Mouse (Mus musculus) G1E-ER4 (cell line): Measurements from ENCODE around the gene Pik3r4. TPM values are rescaled to one million over a fixed set of nuclear protein-coding genes. Genes with fewer than 3 reads are reported as not detected.

ENCODE experiments used
- GATA1 ChIP-seq: IDR thresholded peaks from one replicate; pipeline ENCODE4 v1.8.0; 2012; ENCODE audit warnings: low read length, inconsistent platforms
- polyA plus RNA-seq: library from polyadenylated mRNA; stranded (reverse); fragments of >175 nt; gene quantifications from 2 replicates; pipeline ENCODE4 v1.2.3, GENCODE M21; 2012

The Pik3r4 gene
- 6.8 and 8.8 TPM in 2 replicates for polyA plus RNA-seq

DNA sequence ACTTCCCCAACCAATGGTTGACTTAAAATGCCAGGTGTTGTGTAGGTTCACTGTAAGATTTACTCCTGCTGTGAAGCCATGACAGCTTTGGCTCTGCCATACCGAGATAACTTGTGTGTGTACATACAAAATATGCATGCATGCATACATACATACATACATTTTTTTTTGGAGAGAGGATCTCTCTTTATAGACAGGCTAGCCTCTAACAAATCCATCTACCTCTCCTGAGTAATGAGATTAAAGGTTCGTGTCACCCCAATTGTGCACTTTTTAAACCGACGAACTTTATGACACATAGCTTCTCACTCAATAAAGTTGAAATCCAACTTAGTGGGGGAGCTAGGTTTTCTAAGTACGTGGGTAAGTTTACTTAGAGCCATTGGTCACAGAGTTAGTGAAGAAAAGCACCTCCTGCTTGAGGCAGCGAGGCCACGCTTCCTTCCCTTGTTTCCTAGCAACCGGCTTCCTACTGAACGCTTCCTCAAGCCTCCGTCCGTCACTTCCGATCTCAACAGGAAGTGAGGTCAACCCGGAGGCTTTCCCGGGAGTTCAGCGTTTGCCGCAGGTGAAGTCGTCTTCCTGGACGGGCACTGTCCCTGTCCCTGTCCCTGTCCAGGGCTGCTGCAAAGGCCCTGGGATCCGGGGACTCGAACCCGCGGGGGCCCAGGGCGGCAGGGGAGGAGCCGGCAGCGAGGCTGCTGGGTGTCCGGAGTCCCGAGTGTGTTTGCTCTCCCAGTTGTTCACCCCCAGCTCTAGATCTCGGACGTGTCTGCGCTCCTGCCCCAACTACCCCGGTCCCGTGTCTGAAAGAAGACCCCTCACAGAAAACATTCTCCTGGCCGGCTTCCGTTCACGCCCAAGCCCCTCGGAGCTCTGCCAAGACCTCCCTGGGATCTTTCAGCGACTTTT is at the start of gene Pik3r4:
Gene Pik3r4, plus strand, starts transcription at position 519 of the 912 bp plus-strand sequence.
- no peak for TF ChIP-seq GATA1

DNA sequence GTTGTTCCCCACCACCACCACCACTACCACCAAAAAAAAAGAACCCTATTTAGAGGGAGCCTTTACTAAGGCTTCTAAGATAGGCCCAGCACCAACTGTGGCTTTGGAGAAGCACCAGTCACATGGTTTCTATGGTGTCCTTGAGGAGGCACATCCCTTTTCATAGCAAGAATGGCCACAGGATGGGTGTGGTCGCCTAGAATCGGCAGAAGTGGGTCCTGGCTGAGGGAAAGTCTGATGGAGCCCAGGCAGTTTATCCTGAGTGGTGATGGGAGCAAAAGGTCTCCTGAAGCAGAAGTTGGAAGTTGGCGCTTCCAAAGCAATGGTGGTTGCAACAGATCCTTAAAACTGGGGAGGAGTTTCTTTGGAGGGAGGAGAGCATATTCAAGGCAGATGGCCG is 43.9 kb upstream of the Pik3r4 start:
- TF ChIP-seq GATA1, result no peak

DNA sequence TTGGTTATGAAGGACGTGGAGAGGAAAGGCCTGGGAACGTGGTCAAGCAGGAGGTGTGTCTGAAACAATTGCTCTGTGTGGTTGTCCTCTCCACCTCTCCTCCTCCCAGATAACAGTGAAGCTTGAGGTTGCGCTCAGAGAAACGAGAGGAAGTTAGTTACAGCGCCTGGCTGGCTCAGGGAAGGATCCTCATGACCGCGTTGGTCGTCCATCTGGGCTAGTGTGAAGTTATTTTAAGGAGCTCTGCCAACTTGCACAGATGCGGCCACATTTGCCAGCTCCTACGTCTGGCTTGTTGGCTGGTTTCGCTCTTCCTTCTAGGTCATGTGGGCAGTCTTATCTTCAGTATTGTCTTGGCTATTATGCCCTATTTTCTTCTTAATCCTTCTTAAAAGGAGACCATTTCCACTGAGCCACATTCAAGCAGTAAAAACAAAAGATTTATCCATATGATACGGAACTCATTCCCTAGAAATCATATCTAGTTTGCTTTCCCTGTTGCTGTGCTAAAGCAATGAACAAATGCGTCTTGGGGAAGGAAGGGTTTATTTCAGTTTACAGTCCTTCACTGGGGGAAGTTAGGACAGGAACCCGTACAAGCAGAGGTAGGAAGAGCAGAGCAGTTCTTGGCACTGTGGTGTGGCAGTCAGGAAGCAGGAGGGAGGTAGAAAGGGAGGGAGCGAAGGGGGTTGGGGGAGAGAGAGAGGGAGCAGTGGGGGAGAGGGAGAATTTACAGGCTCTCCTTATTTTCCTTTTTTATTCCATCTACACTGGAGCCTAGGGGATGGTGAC is 30.6 kb upstream of the Pik3r4 start:
- no peak for TF ChIP-seq GATA1

DNA sequence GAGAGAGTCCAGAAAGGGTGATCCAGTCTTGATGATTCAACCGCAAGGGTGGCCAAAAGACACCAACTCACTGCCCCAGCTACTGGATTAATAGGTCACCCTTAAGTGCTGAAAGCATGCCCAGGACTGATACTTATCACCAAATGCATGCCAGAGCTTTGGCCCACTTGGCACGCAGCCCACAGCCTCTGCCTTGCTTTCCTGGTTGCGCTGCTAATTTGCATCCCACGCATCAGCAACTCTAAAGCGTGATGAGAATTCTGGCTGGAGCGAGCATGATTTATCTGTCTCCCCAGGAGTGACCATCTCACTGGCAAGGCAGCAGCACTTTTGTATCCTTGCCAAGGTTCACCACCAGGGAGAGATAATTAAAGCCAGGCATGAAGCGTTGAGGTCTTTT is 29.9 kb upstream of the Pik3r4 start:
- TF ChIP-seq GATA1, result no peak

DNA sequence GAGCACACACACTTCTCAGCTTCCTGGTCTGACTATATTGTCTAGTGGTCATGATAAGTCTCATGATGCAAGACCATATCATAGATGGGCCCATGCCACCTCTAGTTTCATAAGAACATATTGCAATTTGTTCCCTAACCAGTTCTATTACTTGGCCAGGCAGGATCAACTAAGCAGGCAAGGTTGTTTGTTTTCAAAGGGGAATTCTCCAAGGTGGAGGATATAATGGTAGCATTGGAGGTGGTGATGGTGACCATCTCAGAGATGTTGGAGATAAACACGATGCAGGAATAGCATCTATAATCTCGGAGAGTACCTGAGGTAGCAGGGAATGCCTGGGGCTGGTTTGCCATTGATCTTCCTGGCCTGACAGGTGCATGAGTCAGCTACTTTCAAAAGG is 26.8 kb upstream of the Pik3r4 start:
- TF ChIP-seq GATA1, result no peak

DNA sequence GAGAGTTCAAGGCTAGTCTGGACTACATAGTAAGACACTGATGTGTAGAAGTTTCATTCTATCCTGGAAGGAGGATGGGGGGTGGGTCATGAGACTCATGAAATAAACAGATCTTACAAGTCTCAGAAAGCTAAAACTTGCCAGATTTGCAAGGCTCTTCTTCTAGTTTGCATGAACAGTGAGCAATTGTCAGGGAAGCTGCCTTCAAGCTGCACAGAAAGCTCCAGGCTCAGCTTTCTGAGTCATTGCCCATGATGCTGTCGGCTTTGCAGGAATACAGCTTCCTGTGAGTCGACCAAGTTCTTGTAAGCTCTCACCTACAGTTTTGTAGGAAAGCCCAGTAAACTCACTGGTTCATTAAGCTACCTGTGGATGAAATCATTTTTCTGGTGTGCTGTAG is 8.8 kb upstream of the Pik3r4 start:
- no peak for TF ChIP-seq GATA1

DNA sequence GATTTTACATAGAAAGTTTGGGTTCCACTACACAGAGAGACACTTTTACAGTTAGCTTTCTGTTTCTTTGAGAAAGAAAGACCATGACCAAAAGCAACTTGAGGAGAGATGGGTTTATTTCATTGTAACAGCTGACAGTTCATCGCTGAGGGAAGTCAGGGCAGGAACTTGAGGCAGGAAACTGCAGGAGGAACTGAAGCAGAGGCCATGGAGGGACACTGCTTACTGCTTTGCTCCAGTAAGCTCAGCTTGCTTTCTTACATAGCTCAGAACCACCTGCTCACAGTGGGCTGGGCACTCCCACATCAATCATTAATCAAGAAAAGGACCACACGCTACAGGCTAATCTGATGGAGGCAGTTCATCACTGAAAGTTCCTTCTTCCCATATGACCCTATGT is 13.4 kb downstream of the Pik3r4 start:
- TF ChIP-seq GATA1, result no peak

DNA sequence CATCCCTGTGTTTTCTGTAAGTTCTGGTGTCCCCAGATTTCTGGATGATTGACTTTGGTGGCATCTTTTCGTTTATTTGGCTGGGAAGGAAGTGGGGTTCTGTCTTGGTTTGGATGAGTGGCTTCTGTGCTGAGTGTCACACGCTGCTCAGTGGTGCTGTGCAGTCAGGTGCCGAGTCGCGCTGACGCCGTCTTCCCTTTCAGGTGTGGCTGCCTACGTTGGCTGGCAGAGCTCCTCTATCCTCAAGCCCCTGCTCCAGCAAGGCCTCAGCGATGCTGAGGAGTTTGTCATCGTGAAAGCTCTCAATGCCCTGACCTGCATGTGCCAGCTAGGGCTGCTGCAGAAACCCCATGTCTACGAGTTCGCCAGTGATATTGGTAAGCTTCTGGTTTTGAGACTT is 15.4 kb downstream of the Pik3r4 start:
- TF ChIP-seq GATA1, result no peak

DNA sequence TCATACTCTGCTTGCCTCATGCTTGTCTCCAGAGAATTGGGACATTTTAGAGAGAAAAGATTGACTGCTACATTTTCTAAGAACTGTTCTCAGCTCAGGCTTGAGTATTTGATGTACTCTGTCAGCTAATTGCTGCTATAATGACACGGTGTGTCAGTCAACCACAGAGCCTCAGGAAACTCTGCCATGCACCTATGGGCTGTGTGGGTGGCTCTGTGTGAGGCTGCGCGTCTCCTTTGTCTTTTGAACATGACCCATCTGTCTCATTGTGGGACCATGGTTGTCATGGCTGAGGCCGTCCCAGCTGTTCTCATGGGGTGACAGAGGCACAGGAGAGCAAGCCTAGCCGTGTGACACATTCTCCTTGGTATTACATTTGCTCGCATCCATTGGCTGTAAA is 17.1 kb downstream of the Pik3r4 start:
- TF ChIP-seq GATA1, result no peak

DNA sequence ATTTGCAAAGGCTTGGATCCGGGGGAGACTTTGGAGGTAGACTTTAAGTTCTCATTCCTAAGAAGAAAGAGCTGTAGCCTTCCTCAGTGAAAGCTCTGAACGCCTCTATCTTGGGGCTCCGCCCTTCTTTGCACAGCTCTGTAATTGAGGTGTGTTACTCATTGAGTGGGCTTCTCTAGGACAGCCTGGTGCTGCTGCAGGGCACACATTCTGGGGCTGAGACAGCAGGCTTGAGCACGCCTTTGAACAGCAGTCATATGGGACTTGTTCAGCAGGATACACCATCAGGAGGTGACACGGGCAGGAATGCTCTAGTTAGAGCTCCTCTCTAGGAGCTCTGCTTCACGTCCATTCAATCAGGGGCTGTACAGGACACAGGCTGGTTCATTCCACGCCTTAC is 22.5 kb downstream of the Pik3r4 start:
- no peak for TF ChIP-seq GATA1

DNA sequence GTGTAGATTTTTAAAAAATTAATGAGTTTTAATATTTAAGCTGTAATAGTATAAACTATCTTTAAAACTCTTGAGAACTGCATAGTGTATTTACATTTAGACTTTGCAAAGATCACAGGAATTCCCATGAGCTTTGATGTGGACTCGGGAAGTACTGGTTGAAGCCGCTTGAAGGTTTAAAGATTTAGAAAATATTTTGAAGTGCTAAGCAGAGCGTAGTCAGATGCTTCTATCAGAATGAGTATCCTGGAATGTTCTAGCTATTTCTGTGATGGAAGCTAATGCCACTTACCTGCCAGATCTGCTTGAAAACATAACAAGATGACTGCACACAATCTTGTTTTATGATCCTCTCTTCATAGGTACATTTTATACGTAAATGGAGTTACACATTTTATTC is 28.1 kb downstream of the Pik3r4 start:
- no peak for TF ChIP-seq GATA1

DNA sequence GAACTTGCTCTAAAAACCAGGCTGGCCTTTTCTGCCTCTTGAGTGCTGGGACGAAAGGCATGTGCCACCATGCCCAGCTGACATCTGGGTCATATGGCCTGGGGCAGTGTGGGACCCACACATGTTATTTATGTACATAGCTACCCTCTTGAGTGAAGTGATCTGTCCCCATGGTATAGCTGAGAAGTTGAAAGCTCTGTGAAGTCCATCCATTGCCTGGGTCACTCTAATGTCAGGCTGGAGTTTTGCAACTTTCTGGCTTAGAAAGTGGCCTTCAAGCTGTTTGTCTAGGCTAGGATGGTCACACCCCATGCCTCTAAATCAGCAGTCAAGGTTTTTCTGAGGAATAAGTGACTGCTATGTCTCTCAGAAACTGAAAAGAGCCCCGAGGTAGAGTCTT is 29.3 kb downstream of the Pik3r4 start:
- TF ChIP-seq GATA1, result no peak

DNA sequence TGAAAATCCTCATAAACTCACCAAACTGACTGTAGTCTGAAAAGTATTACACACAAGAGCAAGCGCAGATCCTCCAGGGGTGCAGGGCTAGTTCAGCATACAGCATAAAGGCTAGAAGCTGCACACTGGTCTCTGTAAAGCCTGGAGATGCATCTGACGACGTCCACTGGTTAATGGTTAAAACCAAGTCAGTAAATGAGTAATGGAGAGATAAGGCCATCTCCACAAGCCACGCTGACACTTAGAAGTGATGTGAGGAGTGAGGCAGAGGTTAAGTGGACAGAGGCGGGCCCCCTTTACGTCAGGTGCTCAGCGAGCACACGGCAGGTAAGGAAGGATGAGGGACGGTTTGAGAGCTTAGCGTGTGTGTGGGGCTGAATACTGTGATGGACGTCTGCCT is 33.2 kb downstream of the Pik3r4 start:
- no peak for TF ChIP-seq GATA1

DNA sequence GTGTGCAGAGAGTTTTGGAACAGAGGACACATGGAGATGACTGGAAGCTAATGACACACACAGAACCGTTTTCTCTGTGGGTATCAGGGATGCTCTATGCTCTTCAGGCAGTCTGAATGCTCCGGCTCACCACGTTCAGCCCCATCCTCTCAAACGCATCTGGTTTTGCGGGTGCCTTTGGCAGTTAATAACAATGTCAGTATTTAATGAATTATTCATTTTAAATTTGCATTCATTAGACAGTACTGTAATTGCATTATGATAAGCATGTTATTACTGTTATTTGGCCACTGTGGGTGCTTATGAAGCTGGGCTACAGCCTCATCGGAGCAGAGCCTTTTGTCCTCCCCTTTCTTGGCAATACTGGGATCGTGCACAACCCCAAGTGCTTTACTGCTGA is 38.6 kb downstream of the Pik3r4 start:
- TF ChIP-seq GATA1, result no peak

DNA sequence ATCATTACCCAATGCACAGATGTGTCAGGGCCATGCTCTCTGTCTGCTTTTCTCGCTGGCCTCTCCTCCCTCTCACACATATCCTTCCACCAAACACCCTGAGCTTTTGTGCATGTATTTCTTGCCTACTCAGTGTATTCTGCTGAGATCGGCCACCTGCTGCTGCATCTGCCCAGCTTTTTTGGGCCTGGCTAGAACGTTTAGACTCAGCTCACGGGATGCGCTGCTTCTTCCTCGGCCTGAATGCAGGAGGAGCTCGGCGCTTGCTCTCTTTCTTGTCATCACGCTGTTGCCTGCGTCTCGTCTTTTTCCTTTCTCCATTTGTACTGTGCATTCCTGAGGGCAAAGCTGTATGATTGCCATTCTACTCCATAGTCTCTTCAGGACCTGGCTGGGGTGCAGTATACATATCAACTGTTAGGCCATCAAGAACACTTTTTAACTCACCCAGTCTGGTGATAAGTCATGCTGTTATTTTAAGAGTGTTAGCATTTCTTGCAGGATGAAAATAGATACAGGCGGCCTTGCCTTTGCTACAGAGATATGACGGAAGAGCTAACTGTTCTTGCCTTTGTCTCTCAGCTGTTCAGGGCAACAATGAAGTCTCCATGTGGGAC is 41.9 kb downstream of the Pik3r4 start:
- TF ChIP-seq GATA1, result no peak

DNA sequence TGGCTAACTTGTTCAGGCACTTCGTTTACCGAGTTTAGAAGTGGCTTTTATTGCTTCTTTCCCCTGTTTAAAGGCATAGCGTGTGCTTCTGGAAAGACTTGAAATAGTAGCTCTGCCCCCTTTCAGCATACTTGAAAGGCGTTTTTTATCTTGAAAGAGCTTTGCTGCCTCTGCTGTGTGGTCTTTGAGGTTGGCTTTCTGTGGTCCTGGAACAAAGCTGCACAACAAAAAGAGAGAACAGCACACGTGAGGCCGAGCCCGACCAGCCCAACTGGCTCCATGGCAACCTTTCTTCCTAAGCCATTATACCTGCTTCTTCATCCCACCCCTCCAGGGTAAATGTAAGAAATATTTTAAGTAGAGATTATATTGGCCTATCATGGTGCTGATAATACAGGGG is 46.7 kb downstream of the Pik3r4 start:
- TF ChIP-seq GATA1, result no peak
